Mouse (Mus musculus): ENCODE measurements around the gene Ccdc92.
A peak's percentile ranks its signal among the peaks of the same experiment; 100 is the strongest.

The Ccdc92 gene

DNA sequence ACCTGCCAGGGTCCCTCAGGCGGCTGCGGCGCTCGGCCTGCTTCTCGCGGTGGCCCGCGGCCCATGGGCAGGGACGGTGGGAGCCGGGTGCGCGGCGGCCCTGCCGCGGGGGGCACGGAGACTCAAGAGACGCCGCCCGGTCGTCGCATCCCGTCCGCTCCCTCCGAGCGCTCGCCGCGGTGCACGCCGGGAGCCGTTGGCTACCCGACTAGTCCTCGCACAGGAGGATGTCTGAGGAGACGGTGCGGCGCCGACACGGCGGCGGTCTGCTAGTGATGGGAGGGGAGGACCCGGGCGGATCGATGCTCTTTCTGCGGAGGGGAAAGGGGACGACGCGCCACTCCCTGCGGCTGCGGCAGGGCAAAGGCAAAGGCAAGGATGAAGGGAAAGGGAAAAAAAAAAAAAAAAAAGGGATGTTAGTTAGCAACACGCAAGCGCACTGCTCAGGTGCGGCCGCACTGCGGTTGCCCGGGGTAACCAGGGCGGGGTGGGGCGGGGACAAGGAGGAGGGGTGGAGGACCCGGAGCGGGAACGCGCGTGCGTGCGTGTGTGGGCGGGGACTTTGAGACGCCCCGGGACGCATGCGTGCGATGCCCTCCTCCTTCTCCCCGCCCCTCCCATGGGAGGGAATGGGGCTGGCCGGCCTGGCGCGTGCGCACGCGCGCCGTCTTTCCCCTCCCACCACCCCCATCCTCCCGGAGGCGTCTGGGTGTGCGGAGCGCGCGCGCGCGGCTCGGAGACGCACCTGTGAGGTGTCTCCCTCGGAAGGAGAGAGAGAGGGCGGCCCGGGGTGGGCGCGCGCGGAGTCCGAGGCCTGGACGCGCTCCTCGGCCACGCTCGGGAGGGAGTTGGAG lies at the start of gene Ccdc92, which contains the start of gene Zfp664:
TSS of gene Ccdc92 (minus strand) at position 412 of the 854 bp plus-strand sequence.
TSS of gene Zfp664 (plus strand) at position 679 of the 854 bp plus-strand sequence.
- DNase-seq (ENCODE audit: low spot score in 2 of 2) = peak; percentile 91 to 93

DNA sequence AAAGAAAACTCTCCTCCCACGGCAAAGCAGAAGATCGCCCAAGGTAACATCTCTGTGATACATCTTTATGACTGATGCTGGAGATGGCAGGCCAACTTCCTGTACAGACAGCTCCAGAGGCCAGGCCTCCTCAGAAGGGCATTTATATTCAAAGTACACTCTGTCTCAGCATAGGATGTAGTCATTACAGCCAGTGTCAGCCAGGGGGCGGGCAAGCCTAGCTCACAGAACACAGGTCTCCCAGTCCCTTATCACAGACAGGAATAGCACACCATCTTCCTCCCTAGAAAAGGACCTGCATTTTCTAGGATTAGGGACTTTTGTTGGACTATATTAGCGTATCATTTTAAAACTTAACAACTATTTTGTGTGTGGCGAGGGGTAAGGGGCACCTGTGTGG lies 46.6 kb upstream of the Ccdc92 start:
- peak; percentile 71 to 84 for DNase-seq (ENCODE audit: low spot score in 2 of 2)

DNA sequence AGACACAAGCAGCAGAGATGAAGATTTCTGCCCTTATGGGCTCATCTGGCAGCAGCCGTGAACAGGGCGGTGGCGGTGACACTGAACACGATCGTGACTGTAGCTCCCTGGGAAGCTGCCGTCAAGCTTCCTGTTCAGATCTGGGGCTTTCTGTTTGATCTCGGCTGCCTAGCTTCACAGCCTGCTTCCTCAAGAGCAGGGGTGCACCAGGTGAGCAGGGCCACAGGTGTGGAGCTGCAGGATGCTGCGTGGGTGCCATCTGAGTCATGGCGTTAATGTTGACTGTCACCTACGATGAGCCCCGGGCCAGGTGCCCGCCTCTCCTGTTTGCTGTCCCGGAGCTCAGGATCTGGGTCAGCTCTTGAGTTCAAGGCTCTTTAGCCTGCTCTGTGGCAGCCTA lies 44.7 kb upstream of the Ccdc92 start:
- DNase-seq (ENCODE audit: low spot score in 2 of 2) = no peak

DNA sequence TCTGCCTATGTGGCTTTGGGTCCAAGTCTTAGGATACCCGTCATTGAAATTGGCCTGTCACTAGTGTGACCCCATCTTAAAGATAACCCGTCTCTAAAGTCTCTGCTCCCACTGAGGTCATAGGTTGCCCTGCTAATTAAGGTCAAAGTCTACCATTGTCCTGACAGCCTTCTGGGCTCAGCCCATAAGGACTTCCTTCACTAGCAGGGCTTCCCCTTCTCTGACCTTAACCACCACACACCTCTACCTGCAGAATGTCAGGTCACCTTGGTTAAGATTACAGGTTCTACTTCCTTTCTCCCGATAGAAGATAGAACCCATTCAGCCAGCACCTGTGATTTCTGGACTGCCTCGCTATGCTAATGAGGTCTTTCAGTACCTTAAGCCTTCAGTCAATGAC lies 41.6 kb upstream of the Ccdc92 start:
- DNase-seq (ENCODE audit: low spot score in 2 of 2) = no peak

DNA sequence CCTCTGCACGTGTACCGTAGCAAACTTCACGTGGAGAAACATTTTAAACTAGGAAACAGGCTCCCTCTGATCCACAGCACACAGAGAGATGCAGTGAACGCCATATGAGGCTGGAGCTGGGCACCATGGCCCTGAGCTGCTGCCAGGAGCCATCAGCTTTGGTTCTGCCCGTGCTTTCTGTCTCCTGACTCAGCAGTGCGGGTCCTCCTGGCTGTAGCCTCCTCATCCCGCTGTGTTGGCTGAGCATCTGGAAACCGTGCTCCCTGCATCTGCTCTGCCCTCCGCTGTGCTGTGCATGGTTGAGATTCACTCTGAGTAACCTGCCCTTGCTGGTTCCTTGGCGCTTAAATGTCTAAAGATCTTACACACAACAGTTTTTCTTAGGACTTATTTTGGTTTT lies 40.0 kb upstream of the Ccdc92 start:
- no peak for DNase-seq (ENCODE audit: low spot score in 2 of 2)

DNA sequence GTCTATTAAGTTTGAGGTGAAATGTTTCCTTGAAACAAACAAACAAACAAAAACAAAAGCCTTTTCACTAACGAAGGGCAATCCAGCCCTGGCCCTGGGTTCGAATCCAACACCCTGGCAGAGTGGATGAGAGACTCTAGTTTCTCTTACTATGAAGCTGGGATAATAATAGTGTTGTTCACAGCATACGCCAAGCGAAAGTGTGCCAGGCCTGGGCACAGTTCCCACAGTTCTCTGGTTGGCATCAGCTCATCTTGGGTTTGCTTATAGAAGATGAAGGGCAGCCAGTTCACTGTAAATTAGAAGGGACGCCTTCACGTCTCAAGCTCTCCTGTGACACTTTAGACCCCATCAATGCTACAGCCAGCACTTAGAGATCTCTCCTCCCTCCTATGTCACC lies 39.5 kb upstream of the Ccdc92 start:
- peak; percentile 37 to 40 for DNase-seq (ENCODE audit: low spot score in 2 of 2)

DNA sequence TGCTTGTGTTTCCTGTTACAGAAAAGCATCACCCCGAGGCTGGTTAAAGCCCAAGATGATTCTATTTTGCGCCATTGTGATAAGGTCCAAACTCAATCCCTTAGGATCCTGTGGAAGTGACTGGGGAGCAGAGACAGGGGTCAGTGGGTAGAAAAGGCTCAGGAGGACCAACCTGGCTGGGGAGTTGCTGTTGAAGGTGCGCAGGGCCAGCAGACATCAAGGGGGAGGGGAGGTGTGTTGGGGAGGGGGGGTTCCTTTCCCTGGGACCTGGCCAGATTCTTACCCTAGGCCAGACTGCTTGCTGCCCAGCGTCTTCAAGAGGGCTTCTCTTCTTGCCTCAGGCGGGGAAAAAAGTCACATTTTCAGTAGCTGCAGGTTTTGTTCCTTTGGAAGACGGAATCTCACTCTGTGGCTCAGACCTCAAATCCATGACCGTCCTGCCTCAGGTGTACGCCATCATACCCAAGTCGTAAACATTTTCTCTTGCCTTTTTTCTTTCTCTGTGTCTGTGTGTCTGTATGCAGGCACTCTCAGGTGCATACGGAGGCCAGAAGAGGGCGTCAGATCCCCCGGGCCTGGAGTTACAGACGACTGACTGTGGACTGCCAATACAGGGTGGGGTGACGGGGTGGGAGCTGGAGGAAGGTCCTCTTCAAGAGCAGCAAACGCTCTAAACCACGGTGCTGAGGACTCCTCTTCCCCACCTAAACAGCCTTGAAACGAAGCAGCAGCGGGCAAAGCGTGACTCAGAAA lies 38.7 kb upstream of the Ccdc92 start:
- no peak for DNase-seq (ENCODE audit: low spot score in 2 of 2)

DNA sequence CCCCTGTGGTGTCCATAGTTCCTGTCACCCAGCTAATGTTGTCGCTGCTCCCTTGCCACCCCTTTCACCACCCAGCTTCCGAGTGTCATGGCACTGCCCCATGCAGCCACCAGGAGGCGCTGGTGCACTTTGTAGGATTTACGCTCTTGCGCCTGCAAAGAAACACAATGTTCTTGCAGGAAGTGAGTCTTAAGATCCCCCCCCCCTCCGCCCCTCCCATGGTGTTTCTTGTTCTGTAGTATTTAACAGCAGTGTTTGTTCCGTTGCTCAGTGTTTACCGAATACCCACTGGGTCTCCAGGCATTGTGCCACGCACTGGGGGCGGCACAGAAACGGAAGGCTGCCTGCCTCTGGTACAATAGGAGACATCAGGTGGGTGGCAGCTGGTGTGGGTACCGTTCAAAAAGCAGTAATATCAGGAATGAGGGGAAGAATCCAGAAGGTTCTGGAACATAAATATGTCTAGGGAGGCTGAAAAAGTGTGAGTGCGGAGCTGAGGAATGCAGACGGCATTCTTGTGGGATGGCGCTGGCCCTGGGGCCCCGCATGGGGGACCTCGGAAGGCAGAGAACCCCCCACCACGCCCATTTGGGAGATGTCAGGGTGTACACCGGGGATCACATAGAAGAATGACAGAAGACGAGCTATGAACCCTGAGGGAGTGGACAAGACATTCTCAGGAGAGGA lies 37.9 kb upstream of the Ccdc92 start:
- peak; percentile 67 to 85 for DNase-seq (ENCODE audit: low spot score in 2 of 2)

DNA sequence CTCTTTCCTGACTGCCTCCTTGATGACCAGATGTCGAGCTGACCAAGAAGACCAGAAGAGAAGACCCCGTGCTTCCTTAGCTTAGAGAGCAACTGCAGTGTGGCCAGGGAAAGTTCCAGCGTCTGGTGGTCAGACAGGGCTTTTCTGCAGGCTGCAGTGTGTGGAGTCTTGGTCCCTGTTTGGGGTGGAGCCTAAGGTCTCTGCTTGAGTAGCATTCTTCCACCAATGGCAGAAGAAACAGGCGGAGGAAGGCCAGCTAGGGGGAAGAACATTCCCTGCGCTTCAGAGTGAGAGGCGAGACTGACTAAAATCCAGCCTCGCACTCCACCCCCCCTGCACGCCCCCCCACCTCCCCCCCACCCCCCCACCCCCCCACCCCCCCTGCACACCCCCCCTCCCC lies 33.9 kb upstream of the Ccdc92 start:
- no peak for DNase-seq (ENCODE audit: low spot score in 2 of 2)

DNA sequence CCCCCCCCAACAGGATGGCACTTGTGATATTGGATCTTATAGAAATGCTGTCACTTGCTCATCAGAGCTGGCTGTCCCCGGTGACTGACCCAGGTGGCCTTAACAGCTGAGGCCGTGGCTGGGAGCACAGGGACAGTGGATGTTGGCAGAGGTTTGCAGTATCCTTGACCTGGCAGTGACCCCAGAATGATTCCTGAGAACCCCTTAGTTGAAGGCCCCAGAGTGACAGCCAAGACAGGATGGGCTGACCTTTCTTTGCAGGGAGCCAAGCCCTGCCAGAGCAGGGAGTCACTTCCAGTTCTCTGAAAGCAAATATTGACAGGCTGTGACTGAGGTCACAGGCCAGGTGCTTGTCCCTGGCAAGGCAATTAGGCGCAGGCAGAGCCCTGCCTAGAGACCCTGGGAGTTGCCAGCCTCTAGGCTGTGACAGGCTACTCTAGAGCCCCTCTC lies 29.7 kb upstream of the Ccdc92 start:
- DNase-seq (ENCODE audit: low spot score in 2 of 2) = no peak

DNA sequence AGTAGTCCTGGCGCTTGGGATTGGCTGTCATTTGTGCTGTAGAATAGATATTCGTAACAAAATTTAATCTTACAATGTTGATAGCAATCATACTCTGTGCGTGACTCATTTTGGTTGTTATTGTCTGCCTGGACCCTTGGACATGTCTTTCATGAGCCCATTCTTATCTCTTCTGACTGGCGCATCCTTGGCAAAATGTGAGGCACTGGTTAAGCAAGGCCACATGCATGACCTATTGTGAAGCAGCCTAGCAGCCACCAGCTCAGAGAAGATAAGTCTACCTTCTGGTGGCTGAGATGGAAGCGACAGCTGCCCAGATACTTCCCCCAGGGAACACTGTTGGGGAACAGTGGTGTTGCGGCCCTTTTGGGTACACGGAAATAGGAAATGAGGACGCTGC lies 26.4 kb upstream of the Ccdc92 start:
- no peak for DNase-seq (ENCODE audit: low spot score in 2 of 2)

DNA sequence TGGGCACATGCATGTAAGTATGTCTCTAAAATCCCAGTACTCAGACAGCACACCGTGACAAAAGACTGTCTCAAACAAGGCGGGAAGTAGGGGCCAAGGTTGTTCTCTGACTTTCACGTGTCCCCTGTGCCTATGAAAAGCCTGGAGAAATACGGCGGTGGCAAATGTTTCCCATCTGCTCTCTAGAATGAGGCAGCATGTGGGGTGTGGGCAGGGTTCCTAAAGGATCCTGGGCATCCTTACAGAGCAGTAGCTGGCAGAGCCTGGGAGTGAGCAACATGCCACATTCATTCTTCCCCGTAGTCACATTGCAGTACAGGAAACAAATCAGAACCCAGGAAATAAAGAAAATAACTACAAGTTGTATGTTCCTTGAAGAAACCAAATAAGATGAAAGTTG lies 21.7 kb upstream of the Ccdc92 start:
- peak in 1 of 2 experiments; percentile 40 for DNase-seq (ENCODE audit: low spot score in 2 of 2)

DNA sequence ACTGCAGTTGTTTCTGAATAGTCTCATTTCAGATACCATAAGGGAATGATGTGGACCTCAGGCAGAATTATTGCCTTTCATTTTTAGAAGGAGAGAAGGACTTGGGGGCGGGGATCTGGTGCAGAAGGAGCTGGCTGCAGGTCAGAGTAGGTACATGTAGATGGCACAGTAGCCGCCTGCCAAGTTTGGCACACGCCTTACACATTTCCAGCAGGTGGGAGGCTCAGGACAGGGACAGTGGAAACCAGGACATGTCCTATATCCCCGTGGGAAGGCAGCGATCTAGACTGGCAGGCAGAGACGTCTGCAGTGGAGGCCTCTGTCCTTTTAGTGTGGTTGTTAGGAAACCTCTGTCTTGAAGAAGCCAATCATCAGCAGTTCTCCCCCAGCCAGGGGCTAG lies 17.6 kb upstream of the Ccdc92 start:
- no peak for DNase-seq (ENCODE audit: low spot score in 2 of 2)

DNA sequence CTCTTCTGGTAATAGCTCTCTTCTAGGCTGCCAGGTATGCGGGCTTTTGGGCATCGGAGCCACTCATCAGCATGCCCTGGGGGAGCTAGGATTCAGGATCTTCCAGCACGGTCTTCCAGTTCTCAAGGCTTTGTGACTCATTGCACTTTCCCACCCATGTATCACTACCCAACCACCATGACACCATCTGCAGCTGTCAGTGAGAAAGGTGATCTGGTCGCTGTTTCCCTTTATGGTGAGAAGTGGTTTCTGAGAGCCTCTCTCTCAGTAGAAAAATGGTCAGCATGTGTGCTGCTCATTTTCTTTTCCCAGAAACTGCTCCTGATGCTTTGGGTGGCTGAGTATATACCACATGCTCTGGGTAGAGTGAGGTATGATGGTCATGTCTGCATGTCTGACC lies 17.0 kb upstream of the Ccdc92 start:
- DNase-seq (ENCODE audit: low spot score in 2 of 2) = no peak

DNA sequence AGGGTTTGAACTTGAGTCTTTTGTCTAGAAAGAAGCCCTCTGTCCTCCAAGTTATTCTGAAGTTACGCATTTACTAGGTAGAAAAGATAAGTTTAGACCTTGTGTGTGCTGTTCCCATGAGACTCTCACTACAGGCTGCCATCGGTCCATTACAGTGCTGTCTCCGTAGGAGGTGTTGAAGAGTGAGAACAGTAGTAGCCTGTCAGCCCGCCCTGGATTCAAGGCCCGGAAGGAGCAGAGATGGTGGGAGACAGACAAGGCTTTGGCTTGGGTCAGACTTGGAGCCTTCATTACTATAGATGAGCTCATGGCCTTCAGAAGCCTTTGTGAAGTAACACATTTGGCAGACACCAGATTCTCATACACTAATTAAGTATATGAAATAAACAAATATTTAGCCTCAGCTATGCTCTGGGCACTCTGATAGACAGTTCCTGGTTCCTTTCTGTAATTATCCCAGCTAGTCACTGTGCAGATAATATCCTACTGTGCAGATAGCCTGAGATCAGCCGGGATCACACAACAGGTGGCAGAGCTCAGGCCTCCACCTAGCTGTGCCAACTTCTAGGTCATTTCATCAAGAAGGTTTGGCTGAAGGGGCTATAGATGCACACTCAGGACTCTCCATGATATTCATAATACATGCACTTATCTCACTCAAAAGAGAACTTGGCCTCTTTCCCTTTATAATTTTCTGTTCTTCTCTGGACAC lies 11.8 kb upstream of the Ccdc92 start:
- no peak for DNase-seq (ENCODE audit: low spot score in 2 of 2)

DNA sequence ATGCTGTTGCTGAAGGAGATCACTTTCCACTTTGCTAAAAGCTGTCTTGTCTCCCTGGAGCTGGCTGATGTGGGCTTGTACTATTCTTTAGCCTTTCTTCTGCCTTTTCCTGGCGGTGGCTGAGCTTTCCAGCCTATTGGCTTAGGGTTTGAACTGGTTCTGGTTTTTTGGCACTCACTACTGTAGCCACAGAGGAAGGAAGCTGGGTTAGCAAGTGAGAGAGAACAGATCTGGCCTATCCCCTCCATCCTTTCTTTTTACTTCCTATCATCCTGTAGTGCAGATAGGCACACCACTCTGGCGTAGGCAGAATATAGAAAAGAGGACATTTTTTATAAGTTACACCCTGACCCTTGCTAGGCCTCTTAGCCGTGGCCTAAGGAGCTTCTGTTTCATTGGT lies 10.9 kb upstream of the Ccdc92 start:
- no peak for DNase-seq (ENCODE audit: low spot score in 2 of 2)

DNA sequence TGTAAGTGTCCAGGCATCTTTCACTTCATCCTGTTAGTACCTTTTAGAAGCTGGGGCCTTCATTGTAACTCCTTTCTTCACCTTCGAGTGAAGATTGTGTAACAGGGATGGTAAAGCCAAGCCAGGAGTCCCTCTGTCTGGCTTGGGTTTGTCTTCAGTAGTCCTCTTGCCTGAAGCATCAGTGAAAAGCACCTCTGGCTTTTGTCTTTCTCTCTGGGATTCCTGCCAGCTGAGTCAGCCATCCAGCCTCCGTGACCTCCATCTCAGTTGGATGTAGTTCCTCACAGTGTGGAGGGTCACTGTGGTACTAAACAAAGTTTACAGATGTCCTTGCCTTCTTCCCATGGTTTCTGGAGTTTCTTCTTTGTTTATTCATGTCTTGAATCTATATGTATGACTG lies 9.8 kb upstream of the Ccdc92 start:
- no peak for DNase-seq (ENCODE audit: low spot score in 2 of 2)

DNA sequence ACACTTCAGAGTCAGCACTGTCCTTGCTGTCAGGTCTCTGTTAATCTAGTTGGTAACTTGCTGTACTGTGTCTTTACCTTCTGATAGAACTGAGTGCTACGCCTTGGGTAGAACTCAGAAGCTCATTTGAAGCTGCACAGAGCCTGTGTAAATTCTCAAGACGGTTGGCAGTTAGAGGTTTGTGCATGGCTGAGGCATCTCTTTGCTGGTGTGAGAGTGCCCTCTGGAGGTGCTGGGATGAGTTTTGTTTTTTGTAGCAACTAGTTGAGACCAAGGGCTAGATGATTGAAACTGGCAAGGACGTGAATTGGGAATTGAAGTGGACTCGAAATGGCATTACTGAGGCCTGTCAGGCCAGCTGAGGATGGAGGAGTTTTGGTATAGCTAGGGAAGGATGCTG lies 6.8 kb upstream of the Ccdc92 start:
- DNase-seq (ENCODE audit: low spot score in 2 of 2) = peak; percentile 38 to 68

DNA sequence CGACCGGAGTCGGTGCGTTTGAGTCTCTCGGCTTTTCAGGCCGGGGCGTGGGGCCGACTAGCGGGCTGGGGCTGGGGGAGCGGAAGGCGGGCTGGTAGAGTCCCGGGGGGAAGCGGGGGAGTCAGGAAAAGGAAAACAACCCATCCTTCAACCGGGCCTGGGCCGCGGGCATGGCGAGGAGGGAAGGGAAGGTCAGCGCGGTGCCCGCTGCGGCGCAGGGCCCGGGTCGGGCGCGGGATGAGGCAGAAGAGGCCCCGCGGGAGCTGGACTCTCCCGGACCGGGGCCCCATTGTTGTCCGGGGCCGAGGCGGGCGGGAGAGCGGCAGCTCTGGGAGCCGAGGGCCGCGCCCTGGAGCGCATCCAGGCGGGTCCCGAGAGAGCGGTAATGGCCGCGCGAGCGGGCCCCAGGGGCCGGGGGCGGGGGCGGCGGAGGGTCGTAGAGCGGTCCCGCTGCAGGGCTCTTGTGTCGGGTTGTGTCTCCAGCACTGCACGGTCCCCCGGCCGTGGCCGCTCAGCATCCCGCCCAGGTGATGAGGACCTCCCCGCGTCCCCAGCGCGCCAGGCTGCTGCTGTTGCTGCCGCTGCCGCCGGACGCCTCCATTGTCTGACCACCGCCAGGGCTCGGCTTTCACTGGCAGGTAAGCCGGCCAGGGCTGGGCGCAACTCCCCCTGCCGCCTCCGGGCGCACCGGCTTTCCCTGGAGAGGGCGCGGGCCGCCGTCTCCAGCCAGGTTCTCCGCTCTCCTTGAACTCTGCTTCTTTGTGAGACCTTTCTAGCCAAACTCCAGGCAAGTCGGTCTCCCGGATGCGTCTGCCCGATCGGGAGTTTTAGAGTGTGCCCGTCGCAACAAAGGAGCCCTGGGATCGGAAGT lies 882 bp upstream of the Ccdc92 start:
- DNase-seq (ENCODE audit: low spot score in 2 of 2) = no peak

DNA sequence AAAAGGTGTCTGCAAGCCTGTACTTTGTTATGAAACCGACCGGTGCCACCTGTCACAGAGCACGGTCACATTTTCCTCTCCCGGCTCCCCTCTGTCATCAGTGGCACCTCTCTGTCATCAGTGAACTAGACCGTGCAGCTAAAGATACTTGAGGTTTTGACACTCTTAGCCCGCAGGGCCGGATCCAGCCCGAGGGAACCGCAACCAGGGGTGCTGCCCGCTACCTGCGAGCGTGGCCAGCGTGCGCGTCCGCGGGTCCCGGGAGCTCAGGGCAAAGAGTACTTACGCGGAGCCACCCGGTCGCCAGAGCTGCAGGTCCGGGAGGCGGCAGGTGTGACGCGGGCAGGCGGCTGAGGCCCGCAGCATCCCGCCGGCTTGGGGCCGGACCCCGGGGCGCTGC lies 761 bp downstream of the Ccdc92 start:
- DNase-seq (ENCODE audit: low spot score in 2 of 2) = peak; percentile 12 to 16

DNA sequence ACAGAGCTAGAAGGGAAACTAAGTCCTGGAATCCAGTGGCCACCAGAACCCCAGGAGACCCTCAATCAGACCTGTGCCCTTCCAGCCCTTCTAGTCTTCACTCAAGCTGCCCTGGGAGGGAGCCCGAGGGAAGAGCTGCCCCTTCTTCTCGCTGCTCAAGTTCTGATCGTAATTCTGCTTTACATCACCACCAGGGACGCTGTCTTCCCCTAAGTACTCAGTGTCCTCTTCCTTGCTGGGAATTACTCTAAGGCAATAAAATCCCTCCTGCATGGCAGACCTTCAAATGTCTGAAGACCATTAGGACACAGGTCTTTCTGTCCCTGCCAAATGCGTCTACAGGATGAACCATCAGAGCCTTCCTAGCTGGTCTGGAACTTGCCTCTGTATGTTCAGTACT lies 2.2 kb downstream of the Ccdc92 start:
- DNase-seq (ENCODE audit: low spot score in 2 of 2) = no peak
